Mouse (Mus musculus): ENCODE data around the gene Mxd1. TPM values are rescaled to one million over a fixed set of nuclear protein-coding genes. Genes with fewer than 3 reads are reported as not detected.
A peak's percentile ranks its signal among the peaks of the same experiment; 100 is the strongest.

Gene Mxd1
- polyA plus RNA-seq, 1 experiment from 2014 or later, result 13.5 TPM

DNA sequence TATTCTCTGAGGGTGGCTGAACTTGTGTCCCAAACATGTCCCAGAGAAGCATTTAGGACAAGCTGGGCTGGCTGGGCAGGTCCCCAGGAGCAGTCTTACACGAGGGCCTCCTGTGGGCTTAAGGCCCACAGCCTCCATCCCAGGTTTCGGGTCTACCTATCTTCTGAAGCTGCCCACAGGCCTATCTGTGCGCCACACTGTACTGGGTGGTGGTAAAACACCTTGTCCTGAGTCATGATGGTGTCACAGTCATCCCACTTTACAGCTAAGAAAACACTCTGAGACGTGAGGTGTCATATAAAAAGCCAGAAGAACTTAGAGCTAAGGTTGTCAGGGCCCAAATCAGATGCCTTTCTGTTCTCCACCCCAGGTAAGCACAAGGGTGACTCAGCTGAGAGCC lies 62.7 kb downstream of the Mxd1 start:
- ATAC-seq (replicated peaks; ENCODE audit: insufficient number of reproducible peaks, low FRiP score, low TSS enrichment, low read depth) (no peak), DNase-seq (ENCODE audit: low spot score) (no peak)
- 76% methylated on average over 4 of the region's 4 CpGs for WGBS
- H3K9ac ChIP-seq (replicated peaks; ENCODE audit: low read length), result no peak overlapping the region
- H3K27ac ChIP-seq (replicated peaks; ENCODE audit: low read depth, low read length), result no peak overlapping the region
- H3K4me1 ChIP-seq (ENCODE audit: control insufficient read depth, insufficient read depth, low read length), result no peaks in the 10 kb centered on the region
- H3K27me3 ChIP-seq (ENCODE audit: control insufficient read depth, insufficient read depth, low read length), result no peaks in the 10 kb centered on the region
- no peaks in the 10 kb centered on the region for H3K9me3 ChIP-seq (replicated peaks; ENCODE audit: control insufficient read depth, low read length)
- H3K4me2 ChIP-seq (ENCODE audit: low read depth, low read length), result no peak overlapping the region
- no peaks in the 10 kb centered on the region for H3K36me3 ChIP-seq (replicated peaks; ENCODE audit: control insufficient read depth, insufficient read depth, low read depth, low read length)
- no peak overlapping the region for H3K4me3 ChIP-seq (ENCODE audit: low read depth, low read length)

DNA sequence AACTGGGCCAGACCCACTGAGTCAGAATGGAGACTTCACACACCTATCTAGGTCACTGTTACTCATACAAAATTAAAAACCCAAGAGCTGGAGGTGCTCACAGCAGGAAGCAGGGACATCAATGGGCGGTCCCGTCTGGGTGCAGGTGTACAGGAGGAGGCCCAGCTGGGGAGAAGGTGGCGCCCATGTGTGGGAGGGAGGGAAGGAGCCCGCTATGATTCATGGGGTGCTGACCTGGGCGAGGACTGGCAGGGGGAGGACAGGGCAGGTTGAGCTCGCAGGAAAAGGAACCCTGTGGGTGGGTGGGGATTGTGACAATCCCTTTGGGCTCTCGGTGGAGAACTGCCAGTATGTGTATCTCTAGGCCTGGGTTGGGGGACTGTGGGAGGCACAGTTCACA lies 63.7 kb downstream of the Mxd1 start:
- no peak overlapping the region for H3K27ac ChIP-seq (replicated peaks; ENCODE audit: low read depth, low read length)
- H3K4me3 ChIP-seq (ENCODE audit: low read depth, low read length), result no peak overlapping the region
- no peaks in the 10 kb centered on the region for H3K4me1 ChIP-seq (ENCODE audit: control insufficient read depth, insufficient read depth, low read length)
- H3K9me3 ChIP-seq (replicated peaks; ENCODE audit: control insufficient read depth, low read length), result no peaks in the 10 kb centered on the region
- no peak overlapping the region for H3K4me2 ChIP-seq (ENCODE audit: low read depth, low read length)
- ATAC-seq (replicated peaks; ENCODE audit: insufficient number of reproducible peaks, low FRiP score, low TSS enrichment, low read depth) (no peak), DNase-seq (ENCODE audit: low spot score) (no peak)
- no peaks in the 10 kb centered on the region for H3K27me3 ChIP-seq (ENCODE audit: control insufficient read depth, insufficient read depth, low read length)
- H3K9ac ChIP-seq (replicated peaks; ENCODE audit: low read length), result no peak overlapping the region
- no peaks in the 10 kb centered on the region for H3K36me3 ChIP-seq (replicated peaks; ENCODE audit: control insufficient read depth, insufficient read depth, low read depth, low read length)
- WGBS, result 73% methylated on average over 7 of the region's 7 CpGs

DNA sequence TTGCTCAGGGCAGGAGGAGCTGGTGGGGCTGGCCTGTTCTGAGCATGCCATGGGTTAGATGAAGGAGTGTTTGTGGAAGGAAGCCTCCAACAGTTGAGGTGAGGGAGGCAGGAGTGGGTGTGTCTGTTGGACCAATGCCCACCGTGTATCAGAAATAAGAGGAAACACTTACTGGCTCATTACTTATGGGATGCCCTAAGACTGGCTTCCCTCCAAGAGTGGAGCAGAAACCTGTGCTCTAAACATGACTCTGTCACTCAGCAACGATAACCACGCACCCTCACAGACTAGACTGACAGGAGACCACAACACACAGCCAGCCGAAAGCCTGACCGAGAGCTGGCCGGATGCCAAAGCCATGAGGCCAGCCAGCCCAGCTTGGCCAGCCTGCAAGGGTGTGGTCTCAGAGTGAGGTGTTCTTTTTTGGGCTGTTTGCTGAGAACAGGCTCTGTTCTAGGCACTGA lies 69.0 kb downstream of the Mxd1 start:
- H3K36me3 ChIP-seq (replicated peaks; ENCODE audit: control insufficient read depth, insufficient read depth, low read depth, low read length), result no peaks in the 10 kb centered on the region
- no peak overlapping the region for H3K4me3 ChIP-seq (ENCODE audit: low read depth, low read length)
- no peaks in the 10 kb centered on the region for H3K4me1 ChIP-seq (ENCODE audit: control insufficient read depth, insufficient read depth, low read length)
- no peak overlapping the region for H3K9ac ChIP-seq (replicated peaks; ENCODE audit: low read length)
- 0 out of 2 replicates have a peak, but pooled peaks have one; percentile 34 for ATAC-seq (replicated peaks; ENCODE audit: insufficient number of reproducible peaks, low FRiP score, low TSS enrichment, low read depth)
- H3K4me2 ChIP-seq (ENCODE audit: low read depth, low read length), result no peak overlapping the region
- WGBS, result 84% methylated on average over 6 of the region's 6 CpGs
- H3K27me3 ChIP-seq (ENCODE audit: control insufficient read depth, insufficient read depth, low read length), result no peaks in the 10 kb centered on the region
- no peak for DNase-seq (ENCODE audit: low spot score)
- no peaks in the 10 kb centered on the region for H3K9me3 ChIP-seq (replicated peaks; ENCODE audit: control insufficient read depth, low read length)
- H3K27ac ChIP-seq (replicated peaks; ENCODE audit: low read depth, low read length), result no peak overlapping the region

DNA sequence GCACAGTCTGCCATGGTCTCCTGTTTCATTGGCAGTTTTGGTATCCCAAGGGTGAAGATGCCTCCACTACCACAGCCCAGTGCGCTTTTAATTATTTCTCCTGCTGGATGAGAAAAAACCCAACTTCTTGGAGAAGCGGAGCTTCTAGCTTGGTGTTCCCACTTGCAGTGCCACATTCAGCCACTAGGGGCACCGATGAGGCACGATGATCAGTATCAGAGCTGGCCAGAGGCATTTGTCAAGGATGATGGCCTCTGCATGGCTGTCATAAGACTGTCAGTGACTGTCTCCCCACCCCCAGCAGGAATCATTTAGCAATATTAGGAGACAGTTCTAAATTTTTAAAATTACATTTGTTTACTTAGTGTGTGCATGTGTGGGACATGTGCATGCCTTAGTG lies 69.8 kb downstream of the Mxd1 start:
- H3K9me3 ChIP-seq (replicated peaks; ENCODE audit: control insufficient read depth, low read length), result no peaks in the 10 kb centered on the region
- no peaks in the 10 kb centered on the region for H3K27me3 ChIP-seq (ENCODE audit: control insufficient read depth, insufficient read depth, low read length)
- H3K4me1 ChIP-seq (ENCODE audit: control insufficient read depth, insufficient read depth, low read length), result no peaks in the 10 kb centered on the region
- H3K4me2 ChIP-seq (ENCODE audit: low read depth, low read length), result no peak overlapping the region
- ATAC-seq (replicated peaks; ENCODE audit: insufficient number of reproducible peaks, low FRiP score, low TSS enrichment, low read depth) (no peak), DNase-seq (ENCODE audit: low spot score) (peak; percentile 85)
- 16% methylated on average over 4 of the region's 4 CpGs for WGBS
- no peaks in the 10 kb centered on the region for H3K36me3 ChIP-seq (replicated peaks; ENCODE audit: control insufficient read depth, insufficient read depth, low read depth, low read length)
- H3K4me3 ChIP-seq (ENCODE audit: low read depth, low read length), result no peak overlapping the region
- H3K27ac ChIP-seq (replicated peaks; ENCODE audit: low read depth, low read length), result no peak overlapping the region
- no peak overlapping the region for H3K9ac ChIP-seq (replicated peaks; ENCODE audit: low read length)

DNA sequence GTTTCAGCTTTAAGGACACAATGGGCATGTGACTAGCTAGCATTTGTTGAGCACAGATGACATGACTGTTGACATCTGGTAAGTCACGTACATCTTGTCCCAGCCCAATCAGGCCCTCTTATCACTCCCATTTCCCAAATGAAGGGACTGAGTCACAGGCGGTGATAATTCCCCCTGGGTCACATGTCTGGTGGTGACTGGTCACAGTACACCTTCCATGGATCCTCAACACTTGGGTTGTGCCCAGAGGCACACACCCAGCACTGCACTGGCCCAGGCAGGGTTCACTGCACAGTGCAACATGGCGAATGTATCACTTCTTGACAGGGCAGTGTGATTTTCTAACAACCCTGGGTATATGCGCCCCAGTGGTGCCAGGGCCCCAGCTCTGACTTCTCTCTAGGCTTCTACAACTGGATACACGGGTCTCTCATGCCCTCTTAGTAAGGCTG lies 70.2 kb downstream of the Mxd1 start:
- Histone ChIP-seq H3K4me1 (ENCODE audit: control insufficient read depth, insufficient read depth, low read length) (no peaks in the 10 kb centered on the region), H3K4me2 (ENCODE audit: low read depth, low read length) (no peak overlapping the region), H3K9ac (replicated peaks; ENCODE audit: low read length) (no peak overlapping the region), H3K27me3 (ENCODE audit: control insufficient read depth, insufficient read depth, low read length) (no peaks in the 10 kb centered on the region), H3K27ac (replicated peaks; ENCODE audit: low read depth, low read length) (no peak overlapping the region), H3K9me3 (replicated peaks; ENCODE audit: control insufficient read depth, low read length) (no peaks in the 10 kb centered on the region), H3K4me3 (ENCODE audit: low read depth, low read length) (no peak overlapping the region), H3K36me3 (replicated peaks; ENCODE audit: control insufficient read depth, insufficient read depth, low read depth, low read length) (no peaks in the 10 kb centered on the region)
- no peak for ATAC-seq (replicated peaks; ENCODE audit: insufficient number of reproducible peaks, low FRiP score, low TSS enrichment, low read depth)
- no peak for DNase-seq (ENCODE audit: low spot score)
- 71% methylated on average over 5 of the region's 5 CpGs for WGBS

Other genes with a start within 250 kb of the Mxd1 start
- gene Gm44790, start 242.5 kb downstream of the Mxd1 start, polyA plus RNA-seq (2014; fragmentation: Nextera tagmentation; extraction: Ambion mirVana), result not detected in 2 replicates
- gene C87436, start 230.8 kb downstream of the Mxd1 start, polyA plus RNA-seq (2014; fragmentation: Nextera tagmentation; extraction: Ambion mirVana), result 23.8 and 25.1 TPM in 2 replicates
- gene Pcbp1, start 142.8 kb downstream of the Mxd1 start, polyA plus RNA-seq (2014; fragmentation: Nextera tagmentation; extraction: Ambion mirVana), result 405 and 423 TPM in 2 replicates
- gene Asprv1, start 41.0 kb downstream of the Mxd1 start, polyA plus RNA-seq (2014; fragmentation: Nextera tagmentation; extraction: Ambion mirVana), result 0.79 and 0.89 TPM in 2 replicates
- 139 and 148 TPM in 2 replicates for gene Snrnp27, start 15.4 kb upstream of the Mxd1 start, polyA plus RNA-seq (2014; fragmentation: Nextera tagmentation; extraction: Ambion mirVana)
- 49.3 and 57.4 TPM in 2 replicates for gene Gmcl1, start 64.2 kb upstream of the Mxd1 start, polyA plus RNA-seq (2014; fragmentation: Nextera tagmentation; extraction: Ambion mirVana)
- 12.5 and 14.1 TPM in 2 replicates for gene Anxa4, start 124.4 kb upstream of the Mxd1 start, polyA plus RNA-seq (2014; fragmentation: Nextera tagmentation; extraction: Ambion mirVana)
- gene Aak1, start 180.4 kb upstream of the Mxd1 start, polyA plus RNA-seq (2014; fragmentation: Nextera tagmentation; extraction: Ambion mirVana), result 17.2 and 17.3 TPM in 2 replicates